Mouse (Mus musculus): ENCODE measurements at regions not wholly inside any gene's neighbourhood (a gene's known extent, or its start where the extent isn't known, plus 50 kb on each side); places are given as distances from the start of the nearest gene placed in this dataset.

DNA sequence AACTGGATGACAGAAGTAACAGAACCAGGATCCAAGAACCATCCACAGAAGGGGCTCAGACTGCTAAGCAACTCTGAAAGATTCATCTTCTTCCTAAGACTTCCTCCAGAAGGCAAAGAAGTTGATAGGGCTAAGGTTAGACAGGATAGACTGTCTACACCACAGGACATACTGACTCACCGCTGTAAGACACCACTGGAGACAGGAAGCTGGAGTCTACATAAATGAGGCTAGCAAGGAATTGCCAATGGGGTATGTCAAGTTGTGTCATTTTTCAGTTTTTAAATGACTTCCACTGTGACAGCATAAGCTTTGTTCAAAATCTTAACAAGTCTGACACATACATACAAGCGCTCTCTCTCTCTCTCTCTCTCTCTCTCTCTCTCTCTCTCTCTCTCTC, 645.4 kb upstream of the Gm10131 start:
- H3K4me1 ChIP-seq (ENCODE audit: control insufficient read depth, insufficient read depth, low read depth, low read length): no peaks in the 10 kb centered on the region
- H3K4me3 ChIP-seq (ENCODE audit: low read length): no peak overlapping the region
- 93% methylated on average over 2 of the region's 2 CpGs for WGBS
- no peak overlapping the region for H3K9ac ChIP-seq (ENCODE audit: low read depth, low read length)
- H3K9me3 ChIP-seq (ENCODE audit: control insufficient read depth, low read length): no peaks in the 10 kb centered on the region
- H3K27me3 ChIP-seq (replicated peaks; ENCODE audit: control insufficient read depth, insufficient read depth, low read length): no peaks in the 10 kb centered on the region
- ATAC-seq: no peak
- no peak overlapping the region for H3K27ac ChIP-seq (ENCODE audit: low read depth, low read length)
- H3K36me3 ChIP-seq (ENCODE audit: control insufficient read depth, insufficient read depth, low read length): no peaks in the 10 kb centered on the region
- no peak overlapping the region for H3K4me2 ChIP-seq (ENCODE audit: low read length)

- H3K9me3 ChIP-seq (ENCODE audit: control insufficient read depth, low read length): no peaks in the 10 kb centered on the region
- H3K4me3 ChIP-seq (ENCODE audit: low read length): no peak overlapping the region
- no peak overlapping the region for H3K4me2 ChIP-seq (ENCODE audit: low read length)
- H3K27me3 ChIP-seq (replicated peaks; ENCODE audit: control insufficient read depth, insufficient read depth, low read length): no peaks in the 10 kb centered on the region
- no peaks in the 10 kb centered on the region for H3K4me1 ChIP-seq (ENCODE audit: control insufficient read depth, insufficient read depth, low read depth, low read length)
- 92% methylated on average over 4 of the region's 4 CpGs for WGBS
- no peak for ATAC-seq
- no peak overlapping the region for H3K9ac ChIP-seq (ENCODE audit: low read depth, low read length)
- no peaks in the 10 kb centered on the region for H3K36me3 ChIP-seq (ENCODE audit: control insufficient read depth, insufficient read depth, low read length)
- no peak overlapping the region for H3K27ac ChIP-seq (ENCODE audit: low read depth, low read length)
These were observed 644.6 kb upstream of the Gm10131 start for GRCm38 (mm10) chr8:34756171-34756570.

DNA sequence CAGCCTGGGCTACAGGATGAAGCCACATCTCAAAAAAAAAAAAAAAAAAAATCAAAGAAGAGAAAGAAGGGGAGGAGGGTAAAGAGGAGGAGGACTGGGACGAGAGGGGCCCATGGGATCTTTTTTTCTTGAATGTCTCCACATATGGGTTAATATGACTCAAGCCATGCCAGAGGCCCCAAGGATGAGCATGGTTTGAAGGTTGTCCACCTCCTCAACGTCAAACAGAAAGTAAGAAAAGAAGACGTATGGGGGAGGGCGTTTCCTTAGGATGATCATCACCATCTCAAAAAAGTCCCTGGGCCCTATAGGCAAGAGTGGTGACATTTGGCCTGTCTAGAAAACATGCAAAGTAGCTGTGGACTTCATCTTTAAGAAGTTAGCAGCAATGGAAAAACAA, 643.9 kb upstream of the Gm10131 start:
- 90% methylated on average over 4 of the region's 4 CpGs for WGBS
- H3K4me2 ChIP-seq (ENCODE audit: low read length): no peak overlapping the region
- no peaks in the 10 kb centered on the region for H3K4me1 ChIP-seq (ENCODE audit: control insufficient read depth, insufficient read depth, low read depth, low read length)
- no peaks in the 10 kb centered on the region for H3K9me3 ChIP-seq (ENCODE audit: control insufficient read depth, low read length)
- no peak overlapping the region for H3K27ac ChIP-seq (ENCODE audit: low read depth, low read length)
- H3K9ac ChIP-seq (ENCODE audit: low read depth, low read length): no peak overlapping the region
- H3K36me3 ChIP-seq (ENCODE audit: control insufficient read depth, insufficient read depth, low read length): no peaks in the 10 kb centered on the region
- H3K4me3 ChIP-seq (ENCODE audit: low read length): no peak overlapping the region
- ATAC-seq: no peak
- no peaks in the 10 kb centered on the region for H3K27me3 ChIP-seq (replicated peaks; ENCODE audit: control insufficient read depth, insufficient read depth, low read length)

DNA sequence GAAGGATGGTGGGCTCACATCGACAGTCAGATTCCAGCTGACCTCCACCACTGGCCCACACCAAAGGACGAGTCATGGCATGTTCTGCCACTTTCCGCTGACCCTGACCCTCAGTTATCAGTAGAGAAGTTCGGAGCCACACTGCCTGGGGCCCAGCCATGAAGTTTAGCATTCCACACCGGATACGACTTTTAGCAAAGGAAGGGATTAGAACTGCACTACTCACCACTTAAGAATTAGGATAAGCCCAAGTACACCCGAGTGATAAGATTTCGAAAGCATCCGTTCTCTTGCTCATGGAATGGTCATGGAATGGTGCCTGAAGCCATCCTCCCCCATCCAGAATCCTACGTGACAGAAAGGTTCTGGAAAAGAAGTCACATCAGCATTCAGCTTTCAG, 641.5 kb upstream of the Gm10131 start:
- Histone ChIP-seq H3K9me3 (ENCODE audit: control insufficient read depth, low read length) (no peaks in the 10 kb centered on the region), H3K4me1 (ENCODE audit: control insufficient read depth, insufficient read depth, low read depth, low read length) (no peaks in the 10 kb centered on the region), H3K36me3 (ENCODE audit: control insufficient read depth, insufficient read depth, low read length) (no peaks in the 10 kb centered on the region), H3K4me2 (ENCODE audit: low read length) (no peak overlapping the region), H3K27me3 (replicated peaks; ENCODE audit: control insufficient read depth, insufficient read depth, low read length) (no peaks in the 10 kb centered on the region), H3K4me3 (ENCODE audit: low read length) (no peak overlapping the region), H3K9ac (ENCODE audit: low read depth, low read length) (no peak overlapping the region), H3K27ac (ENCODE audit: low read depth, low read length) (no peak overlapping the region)
- WGBS: 85% methylated on average over 10 of the region's 10 CpGs
- no peak for ATAC-seq

GRCm38 (mm10) chr8:34748521-34748920, 637.0 kb upstream of the Gm10131 start:
- Histone ChIP-seq H3K4me2 (ENCODE audit: low read length) (no peak overlapping the region), H3K27ac (ENCODE audit: low read depth, low read length) (no peak overlapping the region), H3K36me3 (ENCODE audit: control insufficient read depth, insufficient read depth, low read length) (no peaks in the 10 kb centered on the region), H3K4me1 (ENCODE audit: control insufficient read depth, insufficient read depth, low read depth, low read length) (no peaks in the 10 kb centered on the region), H3K9ac (ENCODE audit: low read depth, low read length) (no peak overlapping the region), H3K4me3 (ENCODE audit: low read length) (no peak overlapping the region), H3K27me3 (replicated peaks; ENCODE audit: control insufficient read depth, insufficient read depth, low read length) (no peaks in the 10 kb centered on the region; the same call in 1 of the 2 replicates), H3K9me3 (ENCODE audit: control insufficient read depth, low read length) (no peaks in the 10 kb centered on the region)
- ATAC-seq: no peak
- 72% methylated on average over 8 of the region's 8 CpGs for WGBS

GRCm38 (mm10) chr8:34745706-34746105, 634.2 kb upstream of the Gm10131 start:
- no peak overlapping the region for H3K27ac ChIP-seq (ENCODE audit: low read depth, low read length)
- WGBS: 96% methylated on average over 7 of the region's 7 CpGs
- H3K9ac ChIP-seq (ENCODE audit: low read depth, low read length): no peak overlapping the region
- H3K36me3 ChIP-seq (ENCODE audit: control insufficient read depth, insufficient read depth, low read length): no peaks in the 10 kb centered on the region
- H3K27me3 ChIP-seq (replicated peaks; ENCODE audit: control insufficient read depth, insufficient read depth, low read length): no peaks in the 10 kb centered on the region; the same call in 1 of the 2 replicates
- ATAC-seq: no peak
- no peaks in the 10 kb centered on the region for H3K4me1 ChIP-seq (ENCODE audit: control insufficient read depth, insufficient read depth, low read depth, low read length)
- H3K4me3 ChIP-seq (ENCODE audit: low read length): no peak overlapping the region
- H3K9me3 ChIP-seq (ENCODE audit: control insufficient read depth, low read length): no peaks in the 10 kb centered on the region
- H3K4me2 ChIP-seq (ENCODE audit: low read length): no peak overlapping the region

DNA sequence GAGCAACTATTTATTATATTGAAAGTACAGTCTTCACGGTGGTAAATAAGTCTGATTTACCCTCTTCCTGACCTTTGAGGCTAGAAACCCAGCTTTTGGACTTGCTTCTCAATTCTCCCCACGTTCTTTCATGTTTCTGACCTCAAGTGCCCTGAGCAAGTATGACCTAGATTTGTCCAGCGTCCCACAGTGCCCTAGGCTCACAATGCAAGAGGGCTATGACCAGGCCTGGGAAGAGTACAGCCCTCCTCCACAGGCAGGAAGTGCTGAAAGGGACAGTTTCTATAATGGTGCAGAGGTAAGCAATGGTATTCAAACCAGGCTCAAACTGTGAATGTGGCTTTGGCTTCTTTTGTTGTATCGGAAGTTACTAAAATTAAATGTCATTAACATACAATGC, 633.1 kb upstream of the Gm10131 start:
- no peak for ATAC-seq

DNA sequence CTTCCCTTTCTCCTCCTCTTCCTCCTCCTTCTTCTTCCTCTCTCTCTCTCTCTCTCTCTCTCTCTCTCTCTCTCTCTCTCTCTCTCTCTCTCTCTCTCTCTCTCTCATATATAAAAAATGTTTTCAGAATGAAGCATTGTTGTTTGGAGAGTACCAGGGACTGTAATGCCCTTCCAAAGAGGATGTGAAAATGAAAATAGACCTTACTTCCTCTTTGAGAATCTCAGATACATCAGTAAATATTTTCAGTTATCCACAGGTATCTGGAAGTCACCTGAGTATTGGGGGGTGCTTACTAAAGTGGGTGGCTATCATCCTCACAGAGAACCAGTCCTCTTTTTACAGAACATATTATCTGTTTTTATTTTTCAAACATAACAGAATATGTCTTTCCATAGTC, 632.6 kb upstream of the Gm10131 start:
- Histone ChIP-seq H3K27me3 (replicated peaks; ENCODE audit: control insufficient read depth, insufficient read depth, low read length) (no peaks in the 10 kb centered on the region; the same call in 1 of the 2 replicates), H3K36me3 (ENCODE audit: control insufficient read depth, insufficient read depth, low read length) (no peaks in the 10 kb centered on the region), H3K9me3 (ENCODE audit: control insufficient read depth, low read length) (no peaks in the 10 kb centered on the region), H3K4me3 (ENCODE audit: low read length) (no peak overlapping the region), H3K4me1 (ENCODE audit: control insufficient read depth, insufficient read depth, low read depth, low read length) (no peaks in the 10 kb centered on the region), H3K4me2 (ENCODE audit: low read length) (no peak overlapping the region), H3K27ac (ENCODE audit: low read depth, low read length) (no peak overlapping the region), H3K9ac (ENCODE audit: low read depth, low read length) (no peak overlapping the region)
- ATAC-seq: no peak

More for the DNA sequence above, 633.1 kb upstream of the Gm10131 start:
- H3K4me3 ChIP-seq (ENCODE audit: low read length): no peak overlapping the region
- no peak overlapping the region for H3K27ac ChIP-seq (ENCODE audit: low read depth, low read length)
- no peak overlapping the region for H3K9ac ChIP-seq (ENCODE audit: low read depth, low read length)
- no peaks in the 10 kb centered on the region; the same call in 1 of the 2 replicates for H3K27me3 ChIP-seq (replicated peaks; ENCODE audit: control insufficient read depth, insufficient read depth, low read length)
- no peak overlapping the region for H3K4me2 ChIP-seq (ENCODE audit: low read length)
- no peaks in the 10 kb centered on the region for H3K36me3 ChIP-seq (ENCODE audit: control insufficient read depth, insufficient read depth, low read length)
- no peaks in the 10 kb centered on the region for H3K9me3 ChIP-seq (ENCODE audit: control insufficient read depth, low read length)
- no peaks in the 10 kb centered on the region for H3K4me1 ChIP-seq (ENCODE audit: control insufficient read depth, insufficient read depth, low read depth, low read length)
- 65% methylated on average over 4 of the region's 4 CpGs for WGBS

DNA sequence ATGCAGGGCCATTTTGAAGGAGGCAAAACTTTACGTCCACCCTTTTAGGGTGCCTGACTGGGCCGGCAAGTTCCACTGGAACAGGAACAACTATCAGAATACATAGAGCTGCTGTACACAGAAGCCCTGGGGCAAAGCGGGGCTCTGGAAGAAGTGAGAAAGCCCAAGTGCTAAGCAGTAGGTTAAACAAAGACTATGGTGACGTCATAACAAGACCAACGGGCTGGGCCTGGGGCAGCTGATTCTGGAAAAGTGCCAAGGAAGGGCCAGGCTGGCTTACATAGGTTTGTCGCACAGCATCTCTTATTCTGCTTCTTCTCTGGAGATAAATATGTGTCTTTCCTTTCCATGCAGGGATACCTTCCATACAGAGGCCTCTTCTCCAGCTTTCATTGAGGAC, 631.6 kb upstream of the Gm10131 start:
- Histone ChIP-seq H3K4me1 (ENCODE audit: control insufficient read depth, insufficient read depth, low read depth, low read length) (no peaks in the 10 kb centered on the region), H3K4me3 (ENCODE audit: low read length) (no peak overlapping the region), H3K27me3 (replicated peaks; ENCODE audit: control insufficient read depth, insufficient read depth, low read length) (no peaks in the 10 kb centered on the region; the same call in 1 of the 2 replicates), H3K36me3 (ENCODE audit: control insufficient read depth, insufficient read depth, low read length) (no peaks in the 10 kb centered on the region), H3K9me3 (ENCODE audit: control insufficient read depth, low read length) (no peaks in the 10 kb centered on the region), H3K4me2 (ENCODE audit: low read length) (no peak overlapping the region), H3K27ac (ENCODE audit: low read depth, low read length) (no peak overlapping the region), H3K9ac (ENCODE audit: low read depth, low read length) (no peak overlapping the region)
- WGBS: 53% methylated on average over 6 of the region's 6 CpGs
- no peak for ATAC-seq

DNA sequence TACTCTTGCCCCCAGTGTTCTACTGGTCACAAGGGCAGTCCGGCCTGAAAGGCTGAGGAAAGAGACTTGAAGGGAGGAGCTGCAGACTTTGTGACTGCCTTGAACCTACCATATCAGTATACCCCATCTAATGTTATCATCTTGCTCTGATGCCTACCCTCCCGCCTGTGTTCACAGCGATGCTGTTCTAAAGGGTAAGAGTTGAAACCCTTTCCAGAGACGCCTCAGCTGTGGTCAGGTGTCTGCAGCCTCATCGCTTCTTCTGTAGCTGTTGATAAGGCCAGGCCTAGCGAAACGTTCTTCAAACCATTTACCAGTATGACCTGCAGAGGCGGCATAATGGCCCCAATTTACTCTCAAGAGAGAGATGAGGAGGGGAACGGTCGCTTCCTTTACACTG, 629.3 kb upstream of the Gm10131 start:
- peaks cover 3% of the 10 kb centered on the region; the same call in 1 of the 2 replicates for H3K9me3 ChIP-seq (ENCODE audit: control insufficient read depth, low read length)
- no peak overlapping the region for H3K4me3 ChIP-seq (ENCODE audit: low read length)
- WGBS: 88% methylated on average over 10 of the region's 10 CpGs
- no peak overlapping the region for H3K9ac ChIP-seq (ENCODE audit: low read depth, low read length)
- H3K27me3 ChIP-seq (replicated peaks; ENCODE audit: control insufficient read depth, insufficient read depth, low read length): no peaks in the 10 kb centered on the region; the same call in 1 of the 2 replicates
- no peak overlapping the region for H3K27ac ChIP-seq (ENCODE audit: low read depth, low read length)
- H3K4me1 ChIP-seq (ENCODE audit: control insufficient read depth, insufficient read depth, low read depth, low read length): no peaks in the 10 kb centered on the region
- no peaks in the 10 kb centered on the region for H3K36me3 ChIP-seq (ENCODE audit: control insufficient read depth, insufficient read depth, low read length)
- H3K4me2 ChIP-seq (ENCODE audit: low read length): no peak overlapping the region
- ATAC-seq: no peak
